Mouse (Mus musculus) stomach, embryonic 15.5 days (tissue): ENCODE measurements around the gene Nod2. TPM values are rescaled to one million over a fixed set of nuclear protein-coding genes. Genes with fewer than 3 reads are reported as not detected.

Experiments
- ATAC-seq: fragments of 200-750 bp; cut with Nextera tagmentation; 2 replicates; pipeline ENCODE4 v1.8.0; 2017; ENCODE audit warnings: low read depth, moderate number of reproducible peaks, moderate TSS enrichment; ENCODE audit not compliant: insufficient read depth, low FRiP score
- H3K27ac ChIP-seq: fragments of 300-500 bp; sonication (generic); 2 replicates; pipeline ENCODE4 v1.5.1; 2015; ENCODE audit warnings: mild to moderate bottlenecking, inconsistent platforms
- H3K27me3 ChIP-seq: fragments of 300-500 bp; sonication (generic); replicated peaks from 2 replicates; pipeline ENCODE4 v1.6.1; 2015; ENCODE audit warnings: inconsistent platforms
- H3K36me3 ChIP-seq: fragments of 300-500 bp; sonication (generic); 2 replicates; pipeline ENCODE4 v1.6.1; 2015; ENCODE audit warnings: inconsistent platforms
- H3K4me1 ChIP-seq: fragments of 300-500 bp; sonication (generic); 2 replicates; pipeline ENCODE4 v1.6.1; 2015; ENCODE audit warnings: inconsistent platforms
- H3K4me2 ChIP-seq: fragments of 300-500 bp; sonication (generic); 2 replicates; pipeline ENCODE4 v1.6.1; 2015; ENCODE audit warnings: mild to moderate bottlenecking, inconsistent platforms
- H3K4me3 ChIP-seq: fragments of 300-500 bp; sonication (generic); replicated peaks from 2 replicates; pipeline ENCODE4 v1.5.1; 2015; ENCODE audit warnings: inconsistent platforms
- H3K9ac ChIP-seq: fragments of 300-500 bp; sonication (generic); 2 replicates; pipeline ENCODE4 v1.6.1; 2015; ENCODE audit warnings: inconsistent platforms
- H3K9me3 ChIP-seq: fragments of 300-500 bp; sonication (generic); 2 replicates; pipeline ENCODE4 v1.6.1; 2016; ENCODE audit warnings: inconsistent platforms
- WGBS: fragments of 180-500 bp; shearing (Covaris S2); methylation state at CpG from one replicate; pipeline ENCODE4 v1.1.7; 2015; 5-methylcytosine and 5-hydroxymethylcytosine counted together
- polyA plus RNA-seq: library from polyadenylated mRNA; unstranded; fragments of >200 nt; fragmentation: Nextera tagmentation; extraction: Ambion mirVana; gene quantifications from 2 replicates; pipeline ENCODE4 v1.2.1, GENCODE M21; 2015

The Nod2 gene
- polyA plus RNA-seq, 1 experiment from 2014 or later, result 0.21 TPM

GRCm38 (mm10) chr8:88698048-88698447 is 50.9 kb downstream of the Nod2 start:
- no peaks in the 10 kb centered on the region for H3K36me3 ChIP-seq
- no peaks in the 10 kb centered on the region for H3K27me3 ChIP-seq
- H3K9me3 ChIP-seq, result no peaks in the 10 kb centered on the region
- H3K4me1 ChIP-seq, result peaks cover 9% of the 10 kb centered on the region
- ATAC-seq, result no peak
- no peak overlapping the region for H3K27ac ChIP-seq
- H3K4me2 ChIP-seq, result peak overlapping the region; percentile 75
- peak overlapping the region; percentile 98; the same call in 1 of the 2 replicates for H3K4me3 ChIP-seq
- H3K9ac ChIP-seq, result no peak overlapping the region
- 48% methylated on average over 2 of the region's 2 CpGs for WGBS

- ATAC-seq, result no peak
- H3K9ac ChIP-seq, result no peak overlapping the region
- no peaks in the 10 kb centered on the region for H3K36me3 ChIP-seq
Observed at GRCm38 (mm10) chr8:88701611-88702010, 54.5 kb downstream of the Nod2 start.

GRCm38 (mm10) chr8:88702816-88703215 is 55.7 kb downstream of the Nod2 start:
- no peak overlapping the region for H3K4me2 ChIP-seq

More at GRCm38 (mm10) chr8:88701611-88702010, 54.5 kb downstream of the Nod2 start:
- 30% methylated on average over 2 of the region's 2 CpGs for WGBS
- Histone ChIP-seq H3K27ac (no peak overlapping the region), H3K4me3 (no peak overlapping the region), H3K9me3 (no peaks in the 10 kb centered on the region), H3K27me3 (no peaks in the 10 kb centered on the region), H3K4me2 (no peak overlapping the region), H3K4me1 (peaks cover 5% of the 10 kb centered on the region; the same call in 1 of the 2 replicates)

GRCm38 (mm10) chr8:88723256-88723963 is 76.3 kb downstream of the Nod2 start:
- Histone ChIP-seq H3K9me3 (no peaks in the 10 kb centered on the region), H3K4me1 (no peaks in the 10 kb centered on the region), H3K27me3 (no peaks in the 10 kb centered on the region), H3K27ac (no peak overlapping the region), H3K4me2 (no peak overlapping the region), H3K9ac (no peak overlapping the region), H3K36me3 (0 out of 2 replicates have a peak, but pooled peaks cover 7% of the 10 kb centered on the region), H3K4me3 (no peak overlapping the region)
- no peak for ATAC-seq
- WGBS, result 90% methylated on average over 2 of the region's 2 CpGs

More at GRCm38 (mm10) chr8:88702816-88703215, 55.7 kb downstream of the Nod2 start:
- ATAC-seq, result no peak
- Histone ChIP-seq H3K4me3 (no peak overlapping the region), H3K4me1 (0 out of 2 replicates have a peak, but pooled peaks cover 3% of the 10 kb centered on the region), H3K36me3 (no peaks in the 10 kb centered on the region), H3K9ac (no peak overlapping the region), H3K27me3 (no peaks in the 10 kb centered on the region), H3K9me3 (no peaks in the 10 kb centered on the region), H3K27ac (no peak overlapping the region)
- 77% methylated on average over 3 of the region's 3 CpGs for WGBS

Other genes with a start within 250 kb of the Nod2 start
- 40.4 and 42.0 TPM in 2 replicates for gene Nkd1, start 126.0 kb upstream of the Nod2 start, polyA plus RNA-seq
- 2.8 TPM in 2 replicates for gene Snx20, start 11.2 kb upstream of the Nod2 start, polyA plus RNA-seq
- 13.7 and 14.1 TPM in 2 replicates for gene Cyld, start 49.7 kb downstream of the Nod2 start, polyA plus RNA-seq